Mouse (Mus musculus) spleen, adult 2 months (tissue): ENCODE measurements around the gene Asic2.

Experiments
- CTCF ChIP-seq: fragments of 200-500 bp; IDR thresholded peaks from 2 replicates; pipeline ENCODE4 v1.5.1; 2011; ENCODE audit warnings: mild to moderate bottlenecking, inconsistent platforms; ENCODE audit not compliant: insufficient read depth, insufficient read length, insufficient replicate concordance; ENCODE audit errors: extremely low read depth
- POLR2A ChIP-seq: fragments of 200-500 bp; IDR thresholded peaks from 2 replicates; pipeline ENCODE4 v1.6.1; 2011; ENCODE audit warnings: low read depth, low read length, inconsistent platforms

- no peak for TF ChIP-seq POLR2A
- TF ChIP-seq CTCF, result no peak
Measured at GRCm38 (mm10) chr11:81096011-81096410, 872.2 kb downstream of the Asic2 start.
